Mouse (Mus musculus): ENCODE results near the gene Zfp131. TPM values are rescaled to one million over a fixed set of nuclear protein-coding genes. Genes with fewer than 3 reads are reported as not detected.

Gene Zfp131
- polyA plus RNA-seq (2014; fragmentation: Illumina TruSeq; extraction: RNeasy Lipid Tissue Mini Kit (QIAGEN cat#74804); ENCODE audit: insufficient read depth, low read depth, low replicate concordance): 15.6 TPM

GRCm38 (mm10) chr13:119790761-119791579 is at the start of gene Zfp131:
Gene Zfp131 (minus strand): TSS chr13:119790889.

GRCm38 (mm10) chr13:119835320-119836056 is 44.8 kb upstream of the Zfp131 start, which contains the start of gene D13Ertd608e:
Gene D13Ertd608e (plus strand): TSS chr13:119836006.

GRCm38 (mm10) chr13:119830116-119830515 is 39.4 kb upstream of the Zfp131 start, which contains the start of gene AF067063:
Gene AF067063 (minus strand): TSS chr13:119830216.

GRCm38 (mm10) chr13:119755681-119756471 is 34.8 kb downstream of the Zfp131 start, which contains the start of gene Nim1k:
Gene Nim1k (minus strand): TSS chr13:119755882.

Other genes starting within 250 kb of the Zfp131 start
- 0.45 TPM for gene Ccl28, start 167.1 kb downstream of the Zfp131 start, polyA plus RNA-seq (2014; fragmentation: Illumina TruSeq; extraction: RNeasy Lipid Tissue Mini Kit (QIAGEN cat#74804); ENCODE audit: insufficient read depth, low read depth, low replicate concordance)
- gene Hmgcs1, start 100.5 kb downstream of the Zfp131 start, polyA plus RNA-seq (2014; fragmentation: Illumina TruSeq; extraction: RNeasy Lipid Tissue Mini Kit (QIAGEN cat#74804); ENCODE audit: insufficient read depth, low read depth, low replicate concordance): 60.7 TPM
- 0.79 TPM for gene Nim1k, start 35.0 kb downstream of the Zfp131 start, polyA plus RNA-seq (2014; fragmentation: Illumina TruSeq; extraction: RNeasy Lipid Tissue Mini Kit (QIAGEN cat#74804); ENCODE audit: insufficient read depth, low read depth, low replicate concordance)
- gene AF067063, start 39.3 kb upstream of the Zfp131 start, polyA plus RNA-seq (2014; fragmentation: Illumina TruSeq; extraction: RNeasy Lipid Tissue Mini Kit (QIAGEN cat#74804); ENCODE audit: insufficient read depth, low read depth, low replicate concordance): not detected
- not detected for gene D13Ertd608e, start 45.1 kb upstream of the Zfp131 start, polyA plus RNA-seq (2014; fragmentation: Illumina TruSeq; extraction: RNeasy Lipid Tissue Mini Kit (QIAGEN cat#74804); ENCODE audit: insufficient read depth, low read depth, low replicate concordance)
- not detected for gene Tcstv1, start 103.9 kb upstream of the Zfp131 start, polyA plus RNA-seq (2014; fragmentation: Illumina TruSeq; extraction: RNeasy Lipid Tissue Mini Kit (QIAGEN cat#74804); ENCODE audit: insufficient read depth, low read depth, low replicate concordance)
- gene Gm21761, start 138.4 kb upstream of the Zfp131 start, polyA plus RNA-seq (2014; fragmentation: Illumina TruSeq; extraction: RNeasy Lipid Tissue Mini Kit (QIAGEN cat#74804); ENCODE audit: insufficient read depth, low read depth, low replicate concordance): not detected
- gene B020031M17Rik, start 159.9 kb upstream of the Zfp131 start, polyA plus RNA-seq (2014; fragmentation: Illumina TruSeq; extraction: RNeasy Lipid Tissue Mini Kit (QIAGEN cat#74804); ENCODE audit: insufficient read depth, low read depth, low replicate concordance): not detected
- not detected for gene Gm36079, start 236.1 kb upstream of the Zfp131 start, polyA plus RNA-seq (2014; fragmentation: Illumina TruSeq; extraction: RNeasy Lipid Tissue Mini Kit (QIAGEN cat#74804); ENCODE audit: insufficient read depth, low read depth, low replicate concordance)

All from lung, adult 10 weeks (tissue).